Mouse (Mus musculus) testis, adult 10 weeks (tissue): Measurements from ENCODE around the gene Sdk2. TPM values are rescaled to one million over a fixed set of nuclear protein-coding genes. Genes with fewer than 3 reads are reported as not detected.

Source experiments
- polyA plus RNA-seq: library from polyadenylated mRNA; stranded (reverse); fragments of 350-450 nt; fragmentation: Illumina TruSeq; extraction: RNeasy Lipid Tissue Mini Kit (QIAGEN cat#74804); gene quantifications from one replicate; pipeline ENCODE4 v1.2.3, GENCODE M21; 2014; ENCODE audit warnings: low read depth, low replicate concordance

Sdk2 gene
- 0.29 TPM for polyA plus RNA-seq

GRCm38 (mm10) chr11:114066951-114067762, at the start of gene Sdk2:
Sdk2 (minus strand) TSS chr11:114067046.

GRCm38 (mm10) chr11:113751484-113752084, 315.3 kb downstream of the Sdk2 start, which contains the start of gene Cdc42ep4:
Cdc42ep4 (minus strand) TSS chr11:113751881.

